ENCODE assay signal across 1 mouse cellular context in the genomic region with DNA sequence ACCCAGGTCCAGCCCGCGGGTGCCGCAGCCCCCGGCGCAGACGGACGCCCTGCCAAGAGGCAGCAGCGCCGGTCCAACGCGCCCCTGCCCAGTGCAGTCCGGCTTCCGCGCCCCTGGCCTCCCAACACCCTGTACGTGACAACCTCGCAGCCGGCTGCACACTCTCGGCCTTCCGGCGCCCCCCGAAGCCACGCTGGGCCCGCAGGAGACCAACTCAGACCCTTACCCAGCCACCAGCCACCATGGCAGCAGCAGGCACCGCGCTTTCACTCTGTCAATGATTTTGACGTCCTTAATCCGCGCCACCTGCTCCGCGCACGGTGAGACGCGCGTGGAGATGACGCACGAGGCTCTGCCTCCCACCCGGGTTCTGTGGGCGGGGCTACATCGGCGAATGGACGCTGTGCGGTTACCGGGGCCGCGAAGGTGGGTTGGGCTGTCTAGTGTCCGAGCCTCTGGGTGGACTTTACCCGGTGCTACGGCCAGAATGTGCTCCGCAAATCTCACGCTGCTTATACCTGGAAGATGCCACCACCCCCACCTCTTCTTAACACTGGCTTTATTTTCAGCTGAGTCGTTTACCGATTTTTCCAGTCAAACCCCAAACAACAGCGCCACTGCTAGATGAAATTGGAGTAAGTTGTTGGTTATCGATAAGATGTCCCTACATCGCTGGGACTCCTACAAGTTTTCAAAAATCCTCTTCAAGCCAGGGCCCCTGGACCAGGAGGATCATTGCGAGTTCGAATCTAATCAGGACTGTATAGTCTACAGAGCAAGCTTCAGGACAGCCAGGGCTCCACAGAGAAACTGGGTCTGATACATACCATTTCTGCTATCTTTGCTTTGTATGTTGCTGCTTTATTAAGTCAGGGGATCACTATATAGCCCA.
TF ChIP-seq lines count a peak whose summit lies in the region.

Gene Rmdn3 (minus strand): TSS at position 354 of the 892 bp plus-strand sequence.

TF ChIP-seq in CH12.LX, 34 proteins besides CTCF, POLR2A, EP300 and RAD21 (continued from another document):
- TF ChIP-seq UBTF (IDR thresholded peaks at IDR 0.05; ENCODE audit: low read depth, low read length) (0 out of 2 replicates have a peak, but pooled peaks have one; percentile 64), CHD1 (IDR thresholded peaks at IDR 0.05; ENCODE audit: low read depth, low read length) (no peak), ZC3H11A (IDR thresholded peaks at IDR 0.05; ENCODE audit: low read depth, low read length) (no peak), JUN (IDR thresholded peaks at IDR 0.05; ENCODE audit: insufficient read depth, low read depth, low read length) (no peak), PAX5 (IDR thresholded peaks at IDR 0.05; ENCODE audit: low read length) (no peak), TCF12 (IDR thresholded peaks at IDR 0.05; ENCODE audit: low read depth, low read length) (peak; percentile 67), MXI1 (IDR thresholded peaks at IDR 0.05; ENCODE audit: low read depth, low read length) (peak; percentile 94), GABPA (IDR thresholded peaks at IDR 0.05; ENCODE audit: insufficient replicate concordance, low read depth, low read length) (peak; percentile 41; the same call in 1 of the 2 replicates), POLR2AphosphoS2 (IDR thresholded peaks at IDR 0.05; ENCODE audit: low read depth, low read length) (no peak), USF1 (IDR thresholded peaks at IDR 0.05; ENCODE audit: low read depth, low read length) (no peak), SMC3 (IDR thresholded peaks at IDR 0.05; ENCODE audit: low read depth, low read length) (no peak), ZKSCAN1 (IDR thresholded peaks at IDR 0.05; ENCODE audit: borderline replicate concordance, low read depth, low read length) (no peak), ETS1 (conservative IDR thresholded peaks at IDR 0.05; ENCODE audit: low read depth, low read length) (0 out of 2 replicates have a peak, but pooled peaks have one; percentile 26), SIN3A (IDR thresholded peaks at IDR 0.05; ENCODE audit: low read length) (peak; percentile 92), ZMIZ1 (IDR thresholded peaks at IDR 0.05; ENCODE audit: low read depth, low read length) (peak; percentile 68; the same call in 1 of the 2 replicates), USF2 (conservative IDR thresholded peaks at IDR 0.05; ENCODE audit: low read depth, low read length) (no peak), MAFK (IDR thresholded peaks at IDR 0.05; ENCODE audit: insufficient replicate concordance, low read length) (no peak), MAZ (IDR thresholded peaks at IDR 0.05; ENCODE audit: low read depth, low read length) (peak; percentile 70; the same call in 1 of the 2 replicates), TBP (conservative IDR thresholded peaks at IDR 0.05; ENCODE audit: low read depth, low read length) (0 out of 2 replicates have a peak, but pooled peaks have one; percentile 16), CHD2 (IDR thresholded peaks at IDR 0.05; ENCODE audit: low read length) (no peak), IRF4 (IDR thresholded peaks at IDR 0.05; ENCODE audit: low read depth, low read length) (peak; percentile 75), BHLHE40 (IDR thresholded peaks at IDR 0.05; ENCODE audit: low read depth, low read length) (no peak), MEF2A (IDR thresholded peaks at IDR 0.05; ENCODE audit: borderline replicate concordance, low read depth, low read length) (peak; percentile 63; the same call in 1 of the 2 replicates), RCOR1 (conservative IDR thresholded peaks at IDR 0.05; ENCODE audit: low read depth, low read length) (no peak), ELF1 (IDR thresholded peaks at IDR 0.05; ENCODE audit: low read depth, low read length) (peak; percentile 77), E2F4 (IDR thresholded peaks at IDR 0.05; ENCODE audit: insufficient replicate concordance, low read depth, low read length) (0 out of 2 replicates have a peak, but pooled peaks have one; percentile 33), ZNF384 (IDR thresholded peaks at IDR 0.05; ENCODE audit: low read depth, low read length) (no peak), HCFC1 (IDR thresholded peaks at IDR 0.05; ENCODE audit: low read depth, low read length) (peak; percentile 86), MYC (IDR thresholded peaks at IDR 0.05; ENCODE audit: low read depth, low read length) (peak; percentile 75; the same call in 1 of the 2 replicates), NRF1 (IDR thresholded peaks at IDR 0.05; ENCODE audit: low read depth, low read length) (peak; percentile 57; the same call in 1 of the 2 replicates), KAT2A (IDR thresholded peaks at IDR 0.05; ENCODE audit: insufficient replicate concordance, low read length) (peak; percentile 65; the same call in 1 of the 2 replicates), JUND (conservative IDR thresholded peaks at IDR 0.05; ENCODE audit: low read depth, low read length) (no peak), NELFE (IDR thresholded peaks at IDR 0.05; ENCODE audit: low read depth, low read length) (peak; percentile 72)
